ENCODE assay signal across 9 mouse cellular contexts in the genomic region with DNA sequence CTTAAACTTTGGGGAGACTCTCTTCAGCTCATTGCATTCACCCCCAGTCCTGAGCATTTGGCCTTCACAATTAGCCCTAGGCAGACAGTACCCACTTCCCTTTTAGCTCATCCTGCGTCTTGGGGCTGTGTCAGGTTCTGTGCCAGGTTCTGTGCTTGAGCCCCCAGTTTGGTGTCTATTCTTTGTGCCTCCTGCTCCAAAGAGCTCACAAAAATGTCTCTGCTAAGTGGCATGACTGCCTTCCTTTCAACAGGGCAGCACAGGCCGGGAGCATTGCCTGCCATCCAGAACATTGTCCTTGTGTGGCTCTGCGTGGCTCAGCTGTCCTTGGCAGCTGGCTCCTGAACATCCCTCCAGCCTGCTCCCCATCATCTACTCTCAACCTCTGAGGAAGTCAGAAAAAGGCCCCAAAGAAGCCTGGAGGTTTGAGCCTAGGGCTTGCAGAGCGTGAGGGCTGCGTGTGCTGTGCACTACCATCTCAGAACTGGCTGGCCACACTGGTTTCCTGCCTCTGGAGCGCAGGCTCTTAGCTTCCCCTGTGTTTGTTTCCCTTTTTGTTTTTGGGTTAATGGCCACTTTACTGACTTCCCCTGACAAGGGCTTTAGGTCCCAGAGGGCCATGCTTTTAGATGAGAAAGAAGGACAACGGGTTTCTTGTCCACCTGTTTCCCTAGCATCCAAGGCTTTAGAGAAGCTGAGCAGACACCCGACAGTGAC. TPM values are rescaled to one million over a fixed set of nuclear protein-coding genes. Genes with fewer than 3 reads are reported as not detected.
DNase-seq lines count a peak whose midpoint lies in the region; ATAC-seq lines count a peak whose summit lies in the region.
"Had no signal": no experiment of that assay in that cellular context is flagged by ENCODE, and none has a peak within 500 bp of the region (broad histone marks: within the 10 kb centered on the region; RNA-seq: fewer than 3 reads in every experiment).

No protein-coding gene starts in this region.

- DNase-seq in hindbrain, embryonic 14.5 days (ENCODE audit: low spot score) = no peak
- no peak for DNase-seq in embryo, embryonic 11 days

- H3K4me1 ChIP-seq in hindbrain, embryonic 16.5 days (ENCODE audit: control insufficient read depth, insufficient read depth, low read depth, low read length) = no peaks in the 10 kb centered on the region; the same call in 1 of the 2 replicates
- 0 out of 2 replicates have a peak, but pooled peaks cover 4% of the 10 kb centered on the region for H3K4me1 ChIP-seq in hindbrain, embryonic 14.5 days (replicated peaks; ENCODE audit: control insufficient read depth, insufficient read depth, low read length)
- peaks cover 28% of the 10 kb centered on the region for H3K4me1 ChIP-seq in neural tube, embryonic 13.5 days (replicated peaks)
- H3K4me1 ChIP-seq in neural tube, embryonic 15.5 days = peaks cover 11% of the 10 kb centered on the region

- ATAC-seq in hindbrain, embryonic 16.5 days = peak; percentile 40; the same call in 1 of the 2 replicates
- no peak for ATAC-seq in hindbrain, embryonic 14.5 days (ENCODE audit: low FRiP score)
- no peak for ATAC-seq in neural tube, embryonic 13.5 days (ENCODE audit: low read depth)
- ATAC-seq in neural tube, embryonic 15.5 days (ENCODE audit: low FRiP score) = no peak
- ATAC-seq in hematopoietic stem cell, adult 5-6 weeks (replicated peaks in 1 of 2; ENCODE audit: insufficient read depth in 1 of 2, low FRiP score in 2 of 2, low TSS enrichment in 1 of 2, low read depth in 1 of 2, poor library complexity in 2 of 2, severe bottlenecking in 2 of 2) = peak; percentile 46 to 55
- ATAC-seq in neutrophil, adult 5-6 weeks (ENCODE audit: extremely low read depth, insufficient number of reproducible peaks, low FRiP score, poor library complexity, severe bottlenecking) = peak; percentile 36
- ATAC-seq in activated CD4-positive, CD25-positive, alpha-beta regulatory T cell, adult 4 months = no peak
- ATAC-seq: Patski had no signal

- no peaks in the 10 kb centered on the region for H3K9me3 ChIP-seq in hindbrain, embryonic 16.5 days (ENCODE audit: control insufficient read depth, low read length)
- no peaks in the 10 kb centered on the region for H3K9me3 ChIP-seq in hindbrain, embryonic 14.5 days (ENCODE audit: control insufficient read depth, low read length)
- H3K9me3 ChIP-seq in neural tube, embryonic 13.5 days = no peaks in the 10 kb centered on the region
- H3K9me3 ChIP-seq in neural tube, embryonic 15.5 days (replicated peaks) = no peaks in the 10 kb centered on the region

- no peak overlapping the region for H3K27ac ChIP-seq in hindbrain, embryonic 16.5 days (ENCODE audit: low read depth, low read length)
- no peak overlapping the region for H3K27ac ChIP-seq in hindbrain, embryonic 14.5 days
- peak overlapping the region; percentile 56 for H3K27ac ChIP-seq in neural tube, embryonic 13.5 days (replicated peaks)
- no peak overlapping the region for H3K27ac ChIP-seq in neural tube, embryonic 15.5 days (replicated peaks)

- H3K27me3 ChIP-seq in hindbrain, embryonic 16.5 days (replicated peaks; ENCODE audit: control insufficient read depth, insufficient read depth, low read length) = no peaks in the 10 kb centered on the region
- H3K27me3 ChIP-seq in hindbrain, embryonic 14.5 days (ENCODE audit: control insufficient read depth, insufficient read depth, low read length) = no peaks in the 10 kb centered on the region
- no peaks in the 10 kb centered on the region for H3K27me3 ChIP-seq in neural tube, embryonic 13.5 days
- no peaks in the 10 kb centered on the region for H3K27me3 ChIP-seq in neural tube, embryonic 15.5 days (replicated peaks)
- H3K27me3 ChIP-seq: Patski had no signal

- no peak overlapping the region for H3K4me3 ChIP-seq in hindbrain, embryonic 16.5 days (ENCODE audit: low read length)
- no peak overlapping the region for H3K4me3 ChIP-seq in hindbrain, embryonic 14.5 days (replicated peaks; ENCODE audit: low read length)
- no peak overlapping the region for H3K4me3 ChIP-seq in neural tube, embryonic 13.5 days
- no peak overlapping the region for H3K4me3 ChIP-seq in neural tube, embryonic 15.5 days (replicated peaks)

- H3K4me2 ChIP-seq in hindbrain, embryonic 16.5 days (ENCODE audit: low read length) = no peak overlapping the region
- no peak overlapping the region for H3K4me2 ChIP-seq in hindbrain, embryonic 14.5 days (replicated peaks)
- no peak overlapping the region for H3K4me2 ChIP-seq in neural tube, embryonic 13.5 days
- no peak overlapping the region for H3K4me2 ChIP-seq in neural tube, embryonic 15.5 days

- H3K9ac ChIP-seq in hindbrain, embryonic 16.5 days (ENCODE audit: low read depth, low read length) = no peak overlapping the region
- no peak overlapping the region for H3K9ac ChIP-seq in hindbrain, embryonic 14.5 days
- no peak overlapping the region for H3K9ac ChIP-seq in neural tube, embryonic 13.5 days
- H3K9ac ChIP-seq in neural tube, embryonic 15.5 days (replicated peaks) = no peak overlapping the region

- H3K36me3 ChIP-seq in hindbrain, embryonic 16.5 days (ENCODE audit: control insufficient read depth, insufficient read depth, low read length) = peaks cover 4% of the 10 kb centered on the region; the same call in 1 of the 2 replicates
- H3K36me3 ChIP-seq in hindbrain, embryonic 14.5 days (replicated peaks; ENCODE audit: control insufficient read depth, insufficient read depth) = 0 out of 2 replicates have a peak, but pooled peaks cover 1% of the 10 kb centered on the region
- peaks cover 6% of the 10 kb centered on the region; the same call in 1 of the 2 replicates for H3K36me3 ChIP-seq in neural tube, embryonic 13.5 days
- H3K36me3 ChIP-seq in neural tube, embryonic 15.5 days = peaks cover 5% of the 10 kb centered on the region; the same call in 1 of the 2 replicates

- 73% methylated on average over 8 of the region's 8 CpGs for WGBS in hindbrain, embryonic 16.5 days
- WGBS in hindbrain, embryonic 14.5 days = 63% methylated on average over 8 of the region's 8 CpGs
- 73% methylated on average over 8 of the region's 8 CpGs for WGBS in neural tube, embryonic 13.5 days
- 72% methylated on average over 8 of the region's 8 CpGs for WGBS in neural tube, embryonic 15.5 days

RNA-seq across cellular contexts. Expression of a gene that starts 34.7 kb away (rescaled TPM):
- 10.1 and 10.6 TPM in 2 replicates for polyA plus RNA-seq in hindbrain, embryonic 16.5 days (2015; fragmentation: Nextera tagmentation; extraction: Ambion mirVana)
- polyA plus RNA-seq in hindbrain, embryonic 14.5 days (2014; fragmentation: Nextera tagmentation; extraction: Ambion mirVana) = 5.9 and 6.2 TPM in 2 replicates
- 10.6 and 11.3 TPM in 2 replicates for polyA plus RNA-seq in neural tube, embryonic 13.5 days (2015; fragmentation: Nextera tagmentation; extraction: Ambion mirVana)
- polyA plus RNA-seq in neural tube, embryonic 15.5 days (2015; fragmentation: Nextera tagmentation; extraction: Ambion mirVana) = 8.0 and 10.3 TPM in 2 replicates
- total RNA-seq in hematopoietic stem cell, adult 5-6 weeks (2017) = 7.7 and 10.5 TPM in 2 replicates
- total RNA-seq in neutrophil, adult 5-6 weeks (2017) = 3.7 and 5.5 TPM in 2 replicates
- 1 to 10 TPM; 3.3 TPM for polyA plus RNA-seq in activated CD4-positive, CD25-positive, alpha-beta regulatory T cell, adult 4 months (2017; shearing (Covaris generic))

RNA-seq across cellular contexts. Expression of a gene that starts 46.1 kb away (rescaled TPM):
- 0.28 and 0.29 TPM in 2 replicates for polyA plus RNA-seq in hindbrain, embryonic 16.5 days (2015; fragmentation: Nextera tagmentation; extraction: Ambion mirVana)
- polyA plus RNA-seq in hindbrain, embryonic 14.5 days (2014; fragmentation: Nextera tagmentation; extraction: Ambion mirVana) = 0.14 and 0.67 TPM in 2 replicates
- polyA plus RNA-seq in neural tube, embryonic 13.5 days (2015; fragmentation: Nextera tagmentation; extraction: Ambion mirVana) = 0.43 and 0.49 TPM in 2 replicates
- polyA plus RNA-seq in neural tube, embryonic 15.5 days (2015; fragmentation: Nextera tagmentation; extraction: Ambion mirVana) = 0.14 TPM in 1 of 2 replicates, not detected in the other
- total RNA-seq in hematopoietic stem cell, adult 5-6 weeks (2017) = not detected in 2 replicates
- total RNA-seq in neutrophil, adult 5-6 weeks (2017) = not detected in 2 replicates
- not detected for polyA plus RNA-seq in activated CD4-positive, CD25-positive, alpha-beta regulatory T cell, adult 4 months (2017; shearing (Covaris generic))
- polyA plus RNA-seq: Patski had no signal

Comparison
In these comparisons a context has a peak if more than half of its experiments do, and no peak if none do; other contexts are left out.
1. ATAC-seq: peak in hindbrain, embryonic 16.5 days (single experiment), hematopoietic stem cell, adult 5-6 weeks (2 of 2) and neutrophil, adult 5-6 weeks (single experiment); none in hindbrain, embryonic 14.5 days (single experiment), neural tube, embryonic 13.5 days (single experiment), neural tube, embryonic 15.5 days (single experiment) and activated CD4-positive, CD25-positive, alpha-beta regulatory T cell, adult 4 months (single experiment).